Mouse (Mus musculus) embryonic facial prominence, embryonic 14.5 days (tissue): ENCODE results near the gene Evc2. TPM values are rescaled to one million over a fixed set of nuclear protein-coding genes. Genes with fewer than 3 reads are reported as not detected.

Experiments
- ATAC-seq: fragments of 200-750 bp; cut with Nextera tagmentation; 2 replicates; pipeline ENCODE4 v1.8.0; 2017; ENCODE audit warnings: low read depth, moderate number of reproducible peaks, moderate TSS enrichment
- DNase-seq: peaks from one replicate; pipeline ENCODE4 v3.0.0-alpha.2; 2015; ENCODE audit warnings: low spot score
- H3K27ac ChIP-seq: fragments of 300-500 bp; sonication (generic); replicated peaks from 2 replicates; pipeline ENCODE4 v1.5.1; 2014; ENCODE audit warnings: low read depth, mild to moderate bottlenecking, low read length, moderate library complexity
- H3K27me3 ChIP-seq: fragments of 300-500 bp; sonication (generic); replicated peaks from 2 replicates; pipeline ENCODE4 v1.6.1; 2014; ENCODE audit warnings: low read length; ENCODE audit not compliant: control insufficient read depth, insufficient read depth
- H3K36me3 ChIP-seq: fragments of 300-500 bp; sonication (generic); 2 replicates; pipeline ENCODE4 v1.6.1; 2014; ENCODE audit warnings: low read length, mixed read lengths; ENCODE audit not compliant: control insufficient read depth, insufficient read depth
- H3K4me1 ChIP-seq: fragments of 300-500 bp; sonication (generic); 2 replicates; pipeline ENCODE4 v1.6.1; 2014; ENCODE audit warnings: antibody characterized with exemption, low read length; ENCODE audit not compliant: control insufficient read depth, insufficient read depth
- H3K4me2 ChIP-seq: fragments of 300-500 bp; sonication (generic); 2 replicates; pipeline ENCODE4 v1.6.1; 2014; ENCODE audit warnings: low read depth, mild to moderate bottlenecking, low read length, moderate library complexity, mixed read lengths
- H3K4me3 ChIP-seq: fragments of 300-500 bp; sonication (generic); 2 replicates; pipeline ENCODE4 v1.5.1; 2014; ENCODE audit warnings: low read depth, mild to moderate bottlenecking, low read length
- H3K9ac ChIP-seq: fragments of 300-500 bp; sonication (generic); 2 replicates; pipeline ENCODE4 v1.6.1; 2014; ENCODE audit warnings: low read depth, mild to moderate bottlenecking, low read length, moderate library complexity, mixed read lengths
- H3K9me3 ChIP-seq: fragments of 300-500 bp; sonication (generic); 2 replicates; pipeline ENCODE4 v1.6.1; 2016; ENCODE audit warnings: low read length; ENCODE audit not compliant: control insufficient read depth
- WGBS: fragments of 180-500 bp; shearing (Covaris S2); extraction: QIAGEN DNeasy Blood & Tissue Kit; methylation state at CpG from one replicate; pipeline ENCODE4 v1.1.7; 2014; 5-methylcytosine and 5-hydroxymethylcytosine counted together
- polyA plus RNA-seq: library from polyadenylated mRNA; unstranded; fragments of >200 nt; fragmentation: Nextera tagmentation; extraction: Ambion mirVana; gene quantifications from 2 replicates; pipeline ENCODE4 v1.2.1, GENCODE M21; 2014

Gene Evc2
- polyA plus RNA-seq, 1 experiment from 2014 or later, result 19.4 TPM

- Histone ChIP-seq H3K4me2 (peak overlapping the region; percentile 85), H3K27me3 (no peaks in the 10 kb centered on the region), H3K4me3 (peak overlapping the region; percentile 68), H3K9ac (peak overlapping the region; percentile 82), H3K4me1 (peaks cover 38% of the 10 kb centered on the region), H3K9me3 (no peaks in the 10 kb centered on the region), H3K36me3 (peaks cover 4% of the 10 kb centered on the region; the same call in 1 of the 2 replicates), H3K27ac (peak overlapping the region; percentile 86; the same call in 1 of the 2 replicates)
- 66% methylated on average over 3 of the region's 3 CpGs for WGBS
- ATAC-seq (no peak), DNase-seq (no peak)
These were observed 603 bp upstream of the Evc2 start for GRCm38 (mm10) chr5:37337696-37338095.

GRCm38 (mm10) chr5:37343962-37344361, 5.7 kb downstream of the Evc2 start:
- no peak overlapping the region for H3K4me3 ChIP-seq
- no peaks in the 10 kb centered on the region for H3K27me3 ChIP-seq
- H3K9me3 ChIP-seq, result no peaks in the 10 kb centered on the region
- H3K27ac ChIP-seq, result no peak overlapping the region
- WGBS, result 84% methylated on average over 2 of the region's 2 CpGs
- ATAC-seq (no peak), DNase-seq (no peak)
- H3K9ac ChIP-seq, result no peak overlapping the region
- H3K4me2 ChIP-seq, result no peak overlapping the region
- H3K36me3 ChIP-seq, result peaks cover 23% of the 10 kb centered on the region; the same call in 1 of the 2 replicates
- H3K4me1 ChIP-seq, result peaks cover 7% of the 10 kb centered on the region

GRCm38 (mm10) chr5:37351791-37352190, 13.5 kb downstream of the Evc2 start:
- H3K4me2 ChIP-seq, result no peak overlapping the region
- H3K27me3 ChIP-seq, result no peaks in the 10 kb centered on the region
- no peak overlapping the region for H3K27ac ChIP-seq
- no peak overlapping the region for H3K4me3 ChIP-seq
- no peak overlapping the region for H3K9ac ChIP-seq
- 97% methylated on average over 2 of the region's 2 CpGs for WGBS
- DNase-seq, result no peak
- H3K9me3 ChIP-seq, result no peaks in the 10 kb centered on the region
- no peak for ATAC-seq
- H3K36me3 ChIP-seq, result peaks cover 46% of the 10 kb centered on the region
- no peaks in the 10 kb centered on the region for H3K4me1 ChIP-seq

- Histone ChIP-seq H3K9me3 (no peaks in the 10 kb centered on the region), H3K4me2 (no peak overlapping the region), H3K27ac (no peak overlapping the region), H3K9ac (no peak overlapping the region), H3K27me3 (no peaks in the 10 kb centered on the region), H3K36me3 (peaks cover 40% of the 10 kb centered on the region), H3K4me3 (no peak overlapping the region), H3K4me1 (no peaks in the 10 kb centered on the region)
- DNase-seq (no peak), ATAC-seq (no peak)
- 86% methylated on average over 4 of the region's 4 CpGs for WGBS
These were observed 16.1 kb downstream of the Evc2 start for GRCm38 (mm10) chr5:37354385-37354784.

- Histone ChIP-seq H3K4me1 (no peaks in the 10 kb centered on the region), H3K9ac (no peak overlapping the region), H3K9me3 (no peaks in the 10 kb centered on the region), H3K4me2 (no peak overlapping the region), H3K27ac (no peak overlapping the region), H3K4me3 (no peak overlapping the region), H3K27me3 (no peaks in the 10 kb centered on the region), H3K36me3 (peaks cover 43% of the 10 kb centered on the region)
- DNase-seq (no peak), ATAC-seq (no peak)
- WGBS, result 54% methylated on average over 8 of the region's 8 CpGs
These were observed 17.7 kb downstream of the Evc2 start for GRCm38 (mm10) chr5:37356027-37356426.

- no peak for DNase-seq
- H3K27me3 ChIP-seq, result no peaks in the 10 kb centered on the region
- no peak overlapping the region for H3K27ac ChIP-seq
- H3K4me1 ChIP-seq, result no peaks in the 10 kb centered on the region
- H3K36me3 ChIP-seq, result peaks cover 55% of the 10 kb centered on the region
- H3K4me2 ChIP-seq, result no peak overlapping the region
- no peak for ATAC-seq
- no peak overlapping the region for H3K4me3 ChIP-seq
- 72% methylated on average over 5 of the region's 5 CpGs for WGBS
- H3K9ac ChIP-seq, result no peak overlapping the region
- no peaks in the 10 kb centered on the region for H3K9me3 ChIP-seq
These were observed 24.3 kb downstream of the Evc2 start for GRCm38 (mm10) chr5:37362618-37363017.

- Histone ChIP-seq H3K4me1 (no peaks in the 10 kb centered on the region), H3K27ac (no peak overlapping the region), H3K9me3 (no peaks in the 10 kb centered on the region), H3K27me3 (no peaks in the 10 kb centered on the region), H3K36me3 (peaks cover 56% of the 10 kb centered on the region), H3K9ac (no peak overlapping the region), H3K4me3 (no peak overlapping the region), H3K4me2 (no peak overlapping the region)
- ATAC-seq (no peak), DNase-seq (no peak)
- WGBS, result 88% methylated on average over 5 of the region's 5 CpGs
These were observed 25.0 kb downstream of the Evc2 start for GRCm38 (mm10) chr5:37363284-37363683.

- Histone ChIP-seq H3K9me3 (no peaks in the 10 kb centered on the region), H3K4me2 (no peak overlapping the region), H3K4me3 (no peak overlapping the region), H3K9ac (no peak overlapping the region; the same call in 1 of the 2 replicates), H3K4me1 (no peaks in the 10 kb centered on the region), H3K27ac (peak overlapping the region; percentile 39), H3K27me3 (no peaks in the 10 kb centered on the region), H3K36me3 (peaks cover 43% of the 10 kb centered on the region)
- ATAC-seq (no peak), DNase-seq (peak; percentile 14)
These were observed 27.5 kb downstream of the Evc2 start for GRCm38 (mm10) chr5:37365751-37366150.

- Histone ChIP-seq H3K9me3 (no peaks in the 10 kb centered on the region), H3K9ac (no peak overlapping the region), H3K27me3 (no peaks in the 10 kb centered on the region), H3K27ac (no peak overlapping the region), H3K4me3 (no peak overlapping the region), H3K4me2 (no peak overlapping the region), H3K4me1 (no peaks in the 10 kb centered on the region), H3K36me3 (peaks cover 55% of the 10 kb centered on the region)
- DNase-seq (no peak), ATAC-seq (no peak)
- WGBS, result 82% methylated on average over 8 of the region's 8 CpGs
These were observed 30.5 kb downstream of the Evc2 start for GRCm38 (mm10) chr5:37368796-37369195.
